Mouse (Mus musculus) ES-E14 (cell line): ENCODE measurements around the gene Mecr. TPM values are rescaled to one million over a fixed set of nuclear protein-coding genes. Genes with fewer than 3 reads are reported as not detected.

Experiments used
- DNase-seq: peaks from one replicate; pipeline ENCODE4 v3.0.0-alpha.2; 2013; ENCODE audit warnings: low read depth, low spot score
- H3K27ac ChIP-seq: 2 replicates; pipeline ENCODE4 v1.5.1; 2012; ENCODE audit warnings: low read depth, mild to moderate bottlenecking, low read length, moderate library complexity, mixed read lengths; ENCODE audit not compliant: poor library complexity, insufficient read depth, severe bottlenecking
- H3K36me3 ChIP-seq: 2 replicates; pipeline ENCODE4 v1.6.1; 2012; ENCODE audit warnings: mild to moderate bottlenecking, low read length, moderate library complexity, mixed read lengths; ENCODE audit not compliant: control insufficient read depth, poor library complexity, insufficient read depth, severe bottlenecking
- H3K4me1 ChIP-seq, 2 experiments: fragments of 150-350 bp in 1 of 2; sonication (generic) in 1 of 2; 2 replicates each; pipeline ENCODE4 v1.6.1; 2012; ENCODE audit warnings: low read length in 2 of 2, mild to moderate bottlenecking in 1 of 2, mixed read lengths in 1 of 2; ENCODE audit not compliant: control insufficient read depth in 2 of 2, insufficient read depth in 2 of 2, poor library complexity in 1 of 2
- H3K4me3 ChIP-seq, 2 experiments: fragments of 150-350 bp in 1 of 2; sonication (generic) in 1 of 2; 2 replicates each; pipeline ENCODE4 v1.5.1; 2012; ENCODE audit warnings: low read length in 2 of 2, low read depth in 1 of 2, mild to moderate bottlenecking in 1 of 2, mixed read lengths in 1 of 2; ENCODE audit not compliant: insufficient read depth in 1 of 2, poor library complexity in 1 of 2, severe bottlenecking in 1 of 2
- H3K9ac ChIP-seq: 2 replicates; pipeline ENCODE4 v1.6.1; 2012; ENCODE audit warnings: low read depth, mild to moderate bottlenecking, low read length, mixed read lengths; ENCODE audit not compliant: poor library complexity, insufficient read depth, severe bottlenecking
- H3K9me3 ChIP-seq: fragments of 150-350 bp; sonication (generic); 2 replicates; pipeline ENCODE4 v1.6.1; 2012; ENCODE audit warnings: low read depth, mild to moderate bottlenecking, low read length; ENCODE audit not compliant: control insufficient read depth, insufficient read depth
- CHD2 ChIP-seq: IDR thresholded peaks from 2 replicates; pipeline ENCODE4 v1.6.1; 2014; ENCODE audit warnings: mild to moderate bottlenecking, low read depth, low read length, inconsistent platforms
- HCFC1 ChIP-seq: IDR thresholded peaks from 2 replicates; pipeline ENCODE4 v1.6.1; 2012; ENCODE audit warnings: low read length, inconsistent platforms, borderline replicate concordance; ENCODE audit not compliant: insufficient read depth
- MAFK ChIP-seq: IDR thresholded peaks from 2 replicates; pipeline ENCODE4 v1.6.1; 2014; ENCODE audit warnings: mild to moderate bottlenecking, low read depth, low read length, inconsistent platforms; ENCODE audit not compliant: insufficient read depth
- ZC3H11A ChIP-seq: IDR thresholded peaks from 2 replicates; pipeline ENCODE4 v1.6.1; 2012; ENCODE audit warnings: low read depth, mild to moderate bottlenecking, inconsistent platforms, low read length, borderline replicate concordance
- ZNF384 ChIP-seq: IDR thresholded peaks from 2 replicates; pipeline ENCODE4 v1.6.1; 2012; ENCODE audit warnings: low read depth, low read length, inconsistent platforms
- in situ Hi-C, 2 experiments: fragments of 600-800 bp; cut with MboI; formaldehyde crosslinking; loops; one replicate each; pipeline ENCODE4 v1.15.1; 2025; ENCODE audit warnings: low sequenced_read_pairs in 2 of 2, inconsistent platforms in 1 of 2; ENCODE audit not compliant: unreplicated experiment in 2 of 2
- total RNA-seq: library from RNA; depleted of rRNA; stranded (reverse); fragments of 300-350 nt; gene quantifications from 2 replicates; pipeline ENCODE4 v1.2.3, GENCODE M21; 2012

Mecr gene
- total RNA-seq, 1 experiment, result 31.2 TPM

DNA sequence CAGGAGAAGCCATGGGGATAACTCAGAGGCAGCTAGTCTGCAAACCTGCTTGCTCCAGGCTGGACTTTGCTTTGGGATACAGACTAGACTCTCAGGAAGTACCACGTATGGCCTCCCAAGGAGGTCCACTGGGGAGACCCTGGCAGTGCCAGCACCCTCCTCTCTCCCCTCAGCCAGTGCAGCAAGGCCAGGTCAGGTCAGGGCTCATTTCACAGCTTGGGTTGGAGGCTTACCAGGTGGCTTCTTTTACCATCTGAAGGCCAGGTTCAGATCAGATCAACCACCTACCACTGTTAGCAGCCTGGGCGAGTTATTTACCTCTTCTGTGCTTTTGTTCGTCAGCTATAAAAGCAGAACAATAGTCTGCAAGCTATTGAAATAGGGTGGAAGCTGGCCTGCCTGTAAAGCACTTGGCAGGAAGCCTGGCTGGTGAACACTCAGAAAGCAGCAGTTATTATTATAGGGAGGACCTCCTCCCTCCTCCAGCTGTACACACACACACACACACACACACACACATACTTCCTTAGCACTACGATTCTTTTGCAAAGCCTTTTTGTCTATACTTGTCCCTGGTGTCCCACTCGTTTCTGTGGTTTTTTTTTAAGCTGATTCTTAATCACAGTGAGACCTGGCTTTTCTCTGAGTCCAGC, 6.8 kb downstream of the Mecr start:
- TF ChIP-seq ZNF384, result no peak
- TF ChIP-seq CHD2, result no peak
- TF ChIP-seq HCFC1, result no peak
- TF ChIP-seq MAFK, result no peak
- TF ChIP-seq ZC3H11A, result no peak
- in situ Hi-C loops, result loop anchor here in 1 of 2 experiments (25.0 kb wide), 2 partner anchors 588 to 888 kb away; no protein-coding TSS in a partner anchor
- no peak overlapping the region for H3K4me3 ChIP-seq
- H3K9me3 ChIP-seq, result no peaks in the 10 kb centered on the region
- no peak overlapping the region for H3K27ac ChIP-seq
- DNase-seq, result no peak
- no peak overlapping the region for H3K9ac ChIP-seq
- H3K4me1 ChIP-seq, result no peaks in the 10 kb centered on the region
- H3K36me3 ChIP-seq, result peaks cover 8% of the 10 kb centered on the region

DNA sequence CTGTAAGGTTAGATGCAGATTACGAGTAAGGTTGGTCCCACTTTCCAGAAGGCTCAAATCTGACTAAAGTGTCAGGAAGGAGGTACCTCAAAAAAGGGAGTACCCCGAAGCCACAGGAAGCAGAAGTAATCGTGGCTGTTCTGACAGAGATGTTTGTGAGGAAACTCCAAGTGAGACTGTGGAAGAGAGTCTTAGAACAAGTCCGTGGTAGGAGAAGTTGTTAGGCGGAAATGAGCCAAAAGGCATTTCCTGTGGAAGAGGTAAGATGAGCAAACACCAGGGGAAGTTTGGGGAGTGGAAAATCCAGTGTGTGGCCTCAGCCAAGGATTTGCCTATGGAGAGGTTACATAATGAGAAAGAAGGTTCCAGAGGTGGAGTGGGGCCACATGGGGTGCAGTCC, 11.7 kb downstream of the Mecr start:
- H3K9me3 ChIP-seq, result no peaks in the 10 kb centered on the region
- H3K4me1 ChIP-seq, result no peaks in the 10 kb centered on the region
- H3K27ac ChIP-seq, result no peak overlapping the region
- DNase-seq, result no peak
- in situ Hi-C loops, result no loop called here
- peaks cover 6% of the 10 kb centered on the region; the same call in 1 of the 2 replicates for H3K36me3 ChIP-seq
- TF ChIP-seq CHD2, result no peak
- no peak for TF ChIP-seq ZNF384
- no peak for TF ChIP-seq HCFC1
- H3K9ac ChIP-seq, result no peak overlapping the region
- no peak overlapping the region for H3K4me3 ChIP-seq

DNA sequence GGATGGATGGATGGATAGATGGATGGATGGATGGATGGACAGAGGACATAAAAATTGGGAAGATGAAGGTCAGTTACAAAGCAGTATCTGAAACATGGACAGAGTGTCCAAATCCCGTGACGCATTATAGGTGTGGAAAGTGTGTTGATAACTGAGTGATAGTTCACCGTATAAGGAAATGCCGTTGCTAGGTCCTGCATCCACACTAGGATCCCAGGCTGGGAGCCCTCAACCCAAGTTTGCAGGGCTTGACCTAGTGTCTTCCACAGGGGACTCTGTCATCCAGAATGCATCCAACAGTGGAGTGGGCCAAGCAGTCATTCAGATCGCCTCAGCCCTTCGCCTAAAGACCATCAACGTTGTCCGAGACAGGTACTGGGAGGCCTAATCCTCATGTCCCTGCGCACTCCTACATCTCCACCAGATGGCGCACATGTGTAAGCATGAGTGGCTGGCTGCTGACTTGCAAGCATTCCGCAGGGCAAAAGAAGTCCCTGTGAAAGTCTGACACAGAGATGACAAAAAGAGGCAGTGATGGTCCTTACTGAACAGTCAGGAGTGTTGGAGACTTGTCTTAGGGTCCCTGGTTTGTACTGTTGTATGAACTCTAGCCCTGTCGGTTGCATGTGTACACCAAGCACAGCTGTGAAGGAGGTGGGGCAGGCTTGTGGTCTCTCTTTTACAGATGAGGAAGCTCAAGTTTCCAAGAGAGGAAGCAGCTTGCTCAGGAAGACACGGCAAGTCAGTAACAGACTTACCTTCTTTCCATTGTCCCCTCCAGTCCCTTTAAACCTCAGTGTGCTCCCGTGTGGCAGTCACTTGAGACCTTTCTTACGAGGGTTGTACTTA, 17.4 kb downstream of the Mecr start:
- Histone ChIP-seq H3K36me3 (peaks cover 23% of the 10 kb centered on the region; the same call in 1 of the 2 replicates), H3K27ac (no peak overlapping the region)
- no peak for TF ChIP-seq MAFK
- no peak for TF ChIP-seq CHD2
- TF ChIP-seq ZNF384, result no peak
- TF ChIP-seq HCFC1, result no peak
- no peak for TF ChIP-seq ZC3H11A

DNA sequence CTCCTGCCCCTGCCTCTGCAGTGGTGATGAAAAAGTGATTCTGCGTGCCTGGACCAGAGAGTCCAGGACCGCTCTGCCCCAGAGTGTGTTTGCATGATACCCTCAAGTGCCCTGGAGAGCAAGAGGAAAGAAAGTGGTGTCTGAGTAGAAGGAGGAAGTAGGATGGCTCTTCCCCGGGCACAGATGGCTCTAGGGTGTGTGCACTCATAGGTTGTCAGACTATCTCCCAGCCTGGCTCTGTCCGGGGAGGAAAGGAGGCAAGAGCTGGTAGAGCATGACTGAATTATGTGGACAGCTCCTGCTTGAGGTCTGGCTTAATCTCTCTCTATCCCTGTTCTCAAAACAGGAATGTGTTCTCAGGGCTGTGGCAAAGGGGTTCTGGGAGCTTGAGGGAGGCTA, 18.1 kb downstream of the Mecr start:
- no peaks in the 10 kb centered on the region for H3K4me1 ChIP-seq
- peaks cover 23% of the 10 kb centered on the region; the same call in 1 of the 2 replicates for H3K36me3 ChIP-seq
- no peak overlapping the region for H3K4me3 ChIP-seq
- H3K9ac ChIP-seq, result no peak overlapping the region
- no peak overlapping the region for H3K27ac ChIP-seq
- no peaks in the 10 kb centered on the region for H3K9me3 ChIP-seq
- DNase-seq, result no peak
- TF ChIP-seq ZC3H11A, result no peak
- no peak for TF ChIP-seq HCFC1
- TF ChIP-seq ZNF384, result no peak
- TF ChIP-seq CHD2, result no peak
- no peak for TF ChIP-seq MAFK
- in situ Hi-C loops, result no loop called here

More for the DNA sequence above, 17.4 kb downstream of the Mecr start:
- Histone ChIP-seq H3K4me1 (no peaks in the 10 kb centered on the region), H3K9me3 (no peaks in the 10 kb centered on the region), H3K4me3 (no peak overlapping the region), H3K9ac (no peak overlapping the region)
- peak; percentile 75 for DNase-seq
- in situ Hi-C loops, result no loop called here
